Mouse (Mus musculus) heart, adult 8-10 months (tissue): ENCODE results near the gene Depdc1b. TPM values are rescaled to one million over a fixed set of nuclear protein-coding genes. Genes with fewer than 3 reads are reported as not detected.

Experiments
- DNase-seq: peaks from one replicate; pipeline ENCODE4 v3.0.0; 2022; ENCODE audit warnings: low spot score
- total RNA-seq, 4 experiments: library from RNA; stranded (reverse); gene quantifications; 2 replicates each; pipeline ENCODE4 v1.2.4; 2022

The Depdc1b gene
- total RNA-seq: under 1 TPM in 3 of 4 experiments, not detected in 1; 0.16 to 0.56 (median 0.43) TPM

GRCm38 (mm10) chr13:108315702-108316486, at the start of gene Depdc1b:
Gene Depdc1b (plus strand): TSS chr13:108316332.
- peak; percentile 96 for DNase-seq

DNA sequence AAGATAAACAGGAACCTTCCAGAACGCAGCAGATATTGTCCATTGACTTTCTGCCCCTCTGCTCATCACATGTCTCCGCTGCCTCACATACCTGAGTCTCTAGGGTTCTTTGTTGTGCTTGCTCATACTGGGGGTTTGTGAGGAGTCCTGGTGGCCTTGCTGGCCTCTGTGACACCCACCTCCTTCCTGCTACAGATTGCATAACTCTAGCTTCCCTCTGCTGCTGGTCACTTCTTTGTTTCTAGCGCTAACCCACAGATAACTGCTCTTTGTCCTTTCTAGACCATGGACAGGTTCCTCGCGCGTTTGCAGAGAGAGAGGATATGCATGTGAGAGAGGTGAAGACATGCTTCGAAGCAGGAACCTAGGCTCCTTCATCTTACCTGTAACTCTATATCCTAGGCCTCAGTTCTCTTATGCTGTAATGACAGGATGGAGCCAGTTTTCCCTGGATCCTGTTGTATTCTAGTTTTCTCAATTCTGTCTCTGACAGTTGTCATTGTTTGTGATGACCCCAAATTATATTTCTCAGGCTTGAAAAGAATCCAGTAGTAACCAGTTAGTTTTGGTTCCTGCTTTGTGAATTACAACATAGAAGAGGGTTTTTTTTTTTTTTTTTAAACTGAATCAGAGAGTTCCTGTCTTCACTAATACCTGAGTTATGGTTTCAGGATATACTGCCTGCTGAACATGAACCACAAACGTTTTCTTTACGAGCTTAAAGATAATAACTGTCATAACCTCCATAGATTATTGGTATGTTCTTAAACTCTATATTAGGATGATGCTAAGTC, 48.1 kb upstream of the Depdc1b start:
- DNase-seq: no peak

- no peak for DNase-seq
Observed at GRCm38 (mm10) chr13:108271458-108272148, 44.5 kb upstream of the Depdc1b start.

DNA sequence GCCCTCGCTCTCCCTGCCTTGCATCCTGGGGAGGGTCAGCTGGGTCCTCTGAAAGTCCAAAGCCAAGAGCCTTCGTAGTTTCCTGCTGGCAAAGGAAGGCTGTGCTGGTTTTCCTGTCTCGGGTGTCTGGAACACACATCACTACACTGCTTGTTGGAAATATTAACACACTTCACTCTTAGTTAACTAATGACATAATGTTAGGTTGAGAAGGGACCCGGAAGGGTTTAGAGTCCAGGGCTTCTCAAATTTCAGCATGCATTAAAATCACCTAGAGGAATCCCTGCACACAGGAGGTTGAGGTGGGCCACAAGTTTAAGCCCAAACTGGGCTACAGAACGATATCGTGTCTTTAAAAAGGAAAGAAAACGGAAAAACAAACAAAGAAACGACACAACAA, 43.8 kb upstream of the Depdc1b start:
- DNase-seq: no peak

DNA sequence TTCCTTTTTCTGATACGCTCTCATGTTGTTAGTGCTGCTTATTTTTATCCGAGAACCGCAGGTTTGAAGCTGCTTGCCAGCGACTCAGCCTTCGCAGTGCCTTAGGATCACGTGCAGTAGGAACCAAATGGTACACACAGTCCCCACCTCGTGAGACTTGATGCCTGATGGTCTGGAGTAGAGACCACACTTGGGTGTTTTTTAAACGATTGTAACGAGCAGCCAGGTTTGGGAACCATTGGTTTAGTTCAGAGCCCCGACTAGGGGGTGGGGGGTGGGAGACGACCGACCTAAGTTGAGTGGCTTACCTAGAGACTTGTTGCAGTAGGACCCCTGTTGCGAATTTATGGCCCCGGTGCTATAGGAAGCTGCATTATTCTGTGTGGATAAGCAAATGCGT, 43.1 kb upstream of the Depdc1b start:
- DNase-seq: no peak

GRCm38 (mm10) chr13:108273456-108273855, 42.7 kb upstream of the Depdc1b start:
- DNase-seq: no peak

GRCm38 (mm10) chr13:108276561-108276960, 39.6 kb upstream of the Depdc1b start:
- no peak for DNase-seq

- DNase-seq: no peak
Observed at GRCm38 (mm10) chr13:108277320-108277719, 38.8 kb upstream of the Depdc1b start.

DNA sequence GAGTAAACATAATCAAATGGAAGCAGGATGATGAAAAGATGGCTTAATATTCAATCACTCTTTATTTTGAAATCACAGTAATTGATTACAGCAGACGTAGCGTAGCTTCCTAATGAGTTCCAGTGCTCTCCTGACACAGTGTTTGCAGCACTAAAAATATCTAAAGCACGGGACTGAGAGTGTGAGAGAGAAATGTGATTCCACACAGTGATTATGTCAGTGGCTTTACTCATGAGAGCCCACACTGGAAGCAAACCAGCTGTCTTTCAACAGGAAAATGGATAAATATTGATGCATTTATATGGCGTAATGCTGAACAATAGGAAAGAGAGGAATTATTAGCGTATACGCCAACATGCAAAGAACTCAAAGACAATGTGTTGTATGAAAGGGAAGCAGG, 37.5 kb upstream of the Depdc1b start:
- no peak for DNase-seq

DNA sequence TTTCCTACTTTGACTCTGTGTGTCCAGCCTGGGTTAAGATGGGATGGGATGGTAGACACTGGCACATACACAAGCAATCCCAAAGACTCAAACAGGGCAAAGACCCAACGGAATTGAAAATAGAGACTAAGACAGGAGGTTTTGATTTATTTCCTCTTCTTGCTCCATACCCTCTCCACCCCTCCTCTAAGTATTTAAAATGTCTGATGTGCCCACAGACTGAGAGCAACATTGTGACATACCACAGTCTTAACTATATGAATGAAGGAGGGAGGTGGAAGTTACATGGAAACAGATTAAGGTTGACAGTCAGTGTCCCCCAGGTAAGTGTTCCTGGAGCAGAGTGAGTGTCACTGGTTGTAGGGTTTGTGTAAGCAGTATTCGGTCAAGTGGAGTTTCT, 31.8 kb upstream of the Depdc1b start:
- no peak for DNase-seq

DNA sequence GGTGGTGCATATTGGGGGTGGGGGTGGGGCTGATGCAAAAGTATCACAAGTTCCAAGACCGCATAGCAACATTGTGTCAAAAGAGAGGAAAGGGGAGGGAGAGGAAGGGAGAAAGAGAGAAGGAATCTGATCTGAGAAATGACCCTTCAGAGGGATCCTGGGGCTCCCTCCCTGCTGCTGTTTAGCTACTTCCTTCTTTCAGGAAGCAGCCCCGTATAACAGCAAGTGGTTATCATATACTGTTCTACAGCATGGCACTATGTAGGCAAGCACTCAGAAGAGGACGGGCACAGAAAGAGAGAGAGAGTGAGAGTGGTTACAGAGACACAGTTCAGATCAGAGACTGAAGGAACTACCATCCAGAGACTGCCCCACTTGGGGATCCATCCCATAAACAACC, 28.2 kb upstream of the Depdc1b start:
- DNase-seq: no peak

GRCm38 (mm10) chr13:108289436-108289835, 26.7 kb upstream of the Depdc1b start:
- DNase-seq: no peak

DNA sequence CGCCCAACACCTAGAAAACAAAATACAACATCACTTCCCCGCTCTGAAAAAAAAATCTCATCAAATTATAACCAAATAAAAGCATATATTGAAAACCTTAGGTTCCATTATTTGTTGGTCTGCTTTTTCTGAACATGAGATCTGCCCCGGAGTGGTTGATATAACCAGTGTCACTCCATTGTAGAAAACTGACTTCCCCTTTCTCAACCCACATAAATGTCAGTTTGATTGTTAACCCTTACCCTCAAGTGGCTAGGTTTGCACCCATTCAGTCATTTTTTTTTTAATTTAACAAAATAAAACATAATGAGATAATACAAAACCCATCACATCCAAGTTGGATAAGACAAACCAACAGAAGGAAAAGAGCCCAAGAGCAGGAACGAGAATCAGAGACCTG, 25.8 kb upstream of the Depdc1b start:
- DNase-seq: no peak

DNA sequence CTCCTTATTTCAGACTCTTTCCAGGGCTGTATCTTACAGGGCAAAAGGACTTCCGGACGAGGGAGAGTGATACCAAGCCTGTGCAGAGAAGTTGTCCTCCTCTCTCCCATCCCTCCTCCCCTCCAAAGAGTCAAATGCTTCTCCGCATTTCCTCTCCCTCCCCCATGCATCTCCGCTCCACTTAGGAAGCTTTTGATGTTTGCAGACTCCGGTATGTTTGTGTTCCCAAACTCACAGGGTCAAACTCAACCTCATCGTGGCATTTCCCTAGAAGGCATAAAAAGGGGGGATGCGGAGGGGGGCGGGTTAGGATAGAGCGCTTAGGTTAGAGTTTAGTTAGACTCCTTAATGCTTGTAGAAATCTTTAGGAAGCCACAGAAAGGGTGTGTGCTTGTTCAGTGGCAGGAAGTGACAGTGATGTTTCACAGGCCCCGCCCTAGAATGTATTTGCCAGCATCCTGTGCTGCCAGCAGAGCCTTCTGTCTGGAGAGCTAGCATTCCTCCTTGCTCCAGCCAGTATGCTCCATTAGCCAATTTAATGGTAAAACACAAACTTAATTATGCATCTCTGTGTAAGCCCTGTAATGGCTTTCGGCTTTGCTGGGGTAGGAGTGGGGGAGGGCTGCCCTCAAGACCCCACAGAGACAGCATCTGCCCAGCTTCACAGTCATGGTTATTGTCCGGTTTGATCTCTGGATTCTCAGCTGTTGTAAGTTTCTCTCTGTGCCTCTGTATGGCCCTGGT, 18.6 kb upstream of the Depdc1b start:
- DNase-seq: peak; percentile 54

DNA sequence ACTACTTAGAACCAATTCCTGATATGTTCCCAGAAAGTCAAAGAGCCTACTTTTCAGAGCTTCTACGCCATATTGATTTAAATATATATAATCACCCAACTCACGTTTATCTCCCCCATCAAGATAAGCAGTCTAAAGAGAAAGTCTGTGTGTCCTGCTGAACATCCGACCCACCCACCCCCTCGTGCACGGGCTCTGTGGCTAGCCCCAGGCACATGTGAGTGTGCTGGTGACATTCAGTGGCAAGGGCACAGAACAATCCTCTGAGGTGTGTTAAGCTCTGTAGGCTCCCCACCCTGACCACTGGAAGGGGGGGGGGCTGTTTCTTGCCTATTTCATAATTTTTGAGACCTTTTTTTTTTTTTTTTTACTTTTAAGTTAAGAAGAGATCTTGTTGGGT, 17.9 kb upstream of the Depdc1b start:
- no peak for DNase-seq

- no peak for DNase-seq
Observed at GRCm38 (mm10) chr13:108300346-108300950, 15.7 kb upstream of the Depdc1b start.

GRCm38 (mm10) chr13:108301411-108301810, 14.7 kb upstream of the Depdc1b start:
- no peak for DNase-seq

- no peak for DNase-seq
Observed at GRCm38 (mm10) chr13:108302957-108303675, 13.0 kb upstream of the Depdc1b start.

- DNase-seq: no peak
Observed at GRCm38 (mm10) chr13:108303841-108304240, 12.3 kb upstream of the Depdc1b start.

DNA sequence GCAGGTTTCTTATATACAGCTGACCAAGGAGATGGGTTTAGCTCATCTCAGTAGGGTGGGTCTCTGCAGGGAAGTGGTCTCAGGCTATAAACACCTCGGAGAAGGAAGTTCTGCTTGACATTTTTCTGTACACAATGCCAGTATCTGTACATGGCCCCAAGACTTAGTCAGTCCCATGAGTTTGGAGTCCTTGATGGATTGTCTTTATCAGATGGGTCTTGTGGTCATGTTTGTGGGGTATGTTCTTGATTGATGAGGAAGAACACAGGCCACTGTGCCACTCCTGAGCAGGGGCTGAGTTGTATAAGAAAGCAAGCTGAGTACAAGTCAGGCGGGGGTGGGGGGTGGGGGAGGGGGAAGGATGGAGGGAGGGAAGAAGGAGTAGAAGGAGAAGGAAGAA, 11.5 kb upstream of the Depdc1b start:
- DNase-seq: no peak
